Mouse (Mus musculus): ENCODE data around the gene Mdm4. TPM values are rescaled to one million over a fixed set of nuclear protein-coding genes. Genes with fewer than 3 reads are reported as not detected.

The Mdm4 gene
- polyA plus RNA-seq, 1 experiment: 11.5 TPM

- no peaks in the 10 kb centered on the region for H3K79me2 ChIP-seq (ENCODE audit: control insufficient read depth, insufficient read depth)
- H3ac ChIP-seq (ENCODE audit: control insufficient read depth, insufficient read length): no peak overlapping the region
- no peak for TF ChIP-seq TCF3 (IDR thresholded peaks at IDR 0.05; ENCODE audit: insufficient read length, low read depth)
- no peak for TF ChIP-seq MAX (IDR thresholded peaks at IDR 0.05; ENCODE audit: low read depth)
- TF ChIP-seq TCF12 (IDR thresholded peaks at IDR 0.05; ENCODE audit: insufficient read depth, poor library complexity, severe bottlenecking): no peak
- TF ChIP-seq REST (IDR thresholded peaks at IDR 0.05; ENCODE audit: insufficient read depth, insufficient read length): no peak
- no peak for TF ChIP-seq CEBPB (IDR thresholded peaks at IDR 0.05; ENCODE audit: insufficient read depth, poor library complexity, severe bottlenecking)
- TF ChIP-seq E2F4 (IDR thresholded peaks at IDR 0.05; ENCODE audit: insufficient read depth): no peak
- no peak for TF ChIP-seq USF1 (IDR thresholded peaks at IDR 0.05; ENCODE audit: low read depth)
- TF ChIP-seq MYOD1 (IDR thresholded peaks at IDR 0.05; ENCODE audit: control insufficient read depth in 1 of 3, insufficient read length in 2 of 3, low read depth in 2 of 3): no peak
- no peak for TF ChIP-seq SRF (IDR thresholded peaks at IDR 0.05; ENCODE audit: control insufficient read depth, insufficient read length, low read depth)
- no peak for TF ChIP-seq POLR2AphosphoS2 (IDR thresholded peaks at IDR 0.05; ENCODE audit: insufficient read length, low read depth)
- no peak for TF ChIP-seq POLR2A (IDR thresholded peaks at IDR 0.05; ENCODE audit: insufficient read length, low read depth)
- TF ChIP-seq MYOG (IDR thresholded peaks at IDR 0.05; ENCODE audit: control insufficient read depth in 1 of 3, insufficient read depth in 1 of 3, insufficient read length in 2 of 3, low read depth in 2 of 3): no peak
- peaks cover 12% of the 10 kb centered on the region for H3K27me3 ChIP-seq (ENCODE audit: control insufficient read depth, insufficient read depth, insufficient read length)
- no peak overlapping the region for H3K4me2 ChIP-seq (ENCODE audit: low read depth)
- no peak overlapping the region for H3K4me3 ChIP-seq
- H3K36me3 ChIP-seq (ENCODE audit: control insufficient read depth, insufficient read depth): no peaks in the 10 kb centered on the region
These were observed 66.3 kb downstream of the Mdm4 start for GRCm38 (mm10) chr1:132964106-132964505.

- H3ac ChIP-seq (ENCODE audit: control insufficient read depth, insufficient read length): no peak overlapping the region
- no peak overlapping the region for H3K4me2 ChIP-seq (ENCODE audit: low read depth)
- H3K4me3 ChIP-seq: no peak overlapping the region
- no peaks in the 10 kb centered on the region for H3K36me3 ChIP-seq (ENCODE audit: control insufficient read depth, insufficient read depth)
- no peaks in the 10 kb centered on the region for H3K79me2 ChIP-seq (ENCODE audit: control insufficient read depth, insufficient read depth)
- TF ChIP-seq USF1 (IDR thresholded peaks at IDR 0.05; ENCODE audit: low read depth) (no peak), E2F4 (IDR thresholded peaks at IDR 0.05; ENCODE audit: insufficient read depth) (no peak), REST (IDR thresholded peaks at IDR 0.05; ENCODE audit: insufficient read depth, insufficient read length) (no peak), POLR2AphosphoS2 (IDR thresholded peaks at IDR 0.05; ENCODE audit: insufficient read length, low read depth) (no peak), MYOG (IDR thresholded peaks at IDR 0.05; ENCODE audit: control insufficient read depth in 1 of 3, insufficient read depth in 1 of 3, insufficient read length in 2 of 3, low read depth in 2 of 3) (no peak), SRF (IDR thresholded peaks at IDR 0.05; ENCODE audit: control insufficient read depth, insufficient read length, low read depth) (no peak), MAX (IDR thresholded peaks at IDR 0.05; ENCODE audit: low read depth) (no peak), TCF12 (IDR thresholded peaks at IDR 0.05; ENCODE audit: insufficient read depth, poor library complexity, severe bottlenecking) (no peak), CEBPB (IDR thresholded peaks at IDR 0.05; ENCODE audit: insufficient read depth, poor library complexity, severe bottlenecking) (no peak), MYOD1 (IDR thresholded peaks at IDR 0.05; ENCODE audit: control insufficient read depth in 1 of 3, insufficient read length in 2 of 3, low read depth in 2 of 3) (no peak), POLR2A (IDR thresholded peaks at IDR 0.05; ENCODE audit: insufficient read length, low read depth) (no peak), TCF3 (IDR thresholded peaks at IDR 0.05; ENCODE audit: insufficient read length, low read depth) (no peak)
- peaks cover 25% of the 10 kb centered on the region for H3K27me3 ChIP-seq (ENCODE audit: control insufficient read depth, insufficient read depth, insufficient read length)
These were observed 68.6 kb downstream of the Mdm4 start for GRCm38 (mm10) chr1:132961751-132962150.

GRCm38 (mm10) chr1:132956809-132957208 lies 73.6 kb downstream of the Mdm4 start:
- H3ac ChIP-seq (ENCODE audit: control insufficient read depth, insufficient read length): no peak overlapping the region
- no peak overlapping the region for H3K4me3 ChIP-seq
- peaks cover 34% of the 10 kb centered on the region for H3K27me3 ChIP-seq (ENCODE audit: control insufficient read depth, insufficient read depth, insufficient read length)
- TF ChIP-seq REST (IDR thresholded peaks at IDR 0.05; ENCODE audit: insufficient read depth, insufficient read length) (no peak), POLR2AphosphoS2 (IDR thresholded peaks at IDR 0.05; ENCODE audit: insufficient read length, low read depth) (no peak), SRF (IDR thresholded peaks at IDR 0.05; ENCODE audit: control insufficient read depth, insufficient read length, low read depth) (no peak), POLR2A (IDR thresholded peaks at IDR 0.05; ENCODE audit: insufficient read length, low read depth) (no peak), MYOG (IDR thresholded peaks at IDR 0.05; ENCODE audit: control insufficient read depth in 1 of 3, insufficient read depth in 1 of 3, insufficient read length in 2 of 3, low read depth in 2 of 3) (no peak), CEBPB (IDR thresholded peaks at IDR 0.05; ENCODE audit: insufficient read depth, poor library complexity, severe bottlenecking) (no peak), TCF3 (IDR thresholded peaks at IDR 0.05; ENCODE audit: insufficient read length, low read depth) (no peak), USF1 (IDR thresholded peaks at IDR 0.05; ENCODE audit: low read depth) (no peak), MYOD1 (IDR thresholded peaks at IDR 0.05; ENCODE audit: control insufficient read depth in 1 of 3, insufficient read length in 2 of 3, low read depth in 2 of 3) (no peak), MAX (IDR thresholded peaks at IDR 0.05; ENCODE audit: low read depth) (no peak), E2F4 (IDR thresholded peaks at IDR 0.05; ENCODE audit: insufficient read depth) (no peak)
- H3K4me2 ChIP-seq (ENCODE audit: low read depth): no peak overlapping the region
- H3K36me3 ChIP-seq (ENCODE audit: control insufficient read depth, insufficient read depth): no peaks in the 10 kb centered on the region
- no peaks in the 10 kb centered on the region for H3K79me2 ChIP-seq (ENCODE audit: control insufficient read depth, insufficient read depth)

DNA sequence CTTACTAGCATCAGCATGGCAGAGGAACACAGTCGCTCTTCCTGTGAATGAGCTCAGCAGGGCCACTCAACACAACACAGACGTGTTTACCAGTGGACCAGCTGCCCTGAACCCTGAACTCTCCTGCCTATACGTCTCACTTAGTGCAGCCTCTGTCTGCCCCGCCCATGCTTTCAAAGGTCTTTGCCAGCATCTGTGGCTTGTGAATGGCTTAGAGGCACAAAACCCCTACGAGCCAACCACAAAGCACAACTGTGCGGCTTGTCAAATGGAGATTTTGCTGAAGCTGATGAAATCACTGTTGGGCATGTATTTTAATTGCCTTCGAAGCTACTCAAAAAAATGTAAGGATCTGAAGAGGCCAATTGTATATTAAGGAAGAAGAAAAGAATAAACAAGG lies 82.5 kb downstream of the Mdm4 start:
- no peak overlapping the region for H3ac ChIP-seq (ENCODE audit: control insufficient read depth, insufficient read length)
- no peaks in the 10 kb centered on the region for H3K36me3 ChIP-seq (ENCODE audit: control insufficient read depth, insufficient read depth)
- peaks cover 36% of the 10 kb centered on the region for H3K27me3 ChIP-seq (ENCODE audit: control insufficient read depth, insufficient read depth, insufficient read length)
- H3K4me3 ChIP-seq: no peak overlapping the region
- no peak for TF ChIP-seq REST (IDR thresholded peaks at IDR 0.05; ENCODE audit: insufficient read depth, insufficient read length)
- no peak for TF ChIP-seq SRF (IDR thresholded peaks at IDR 0.05; ENCODE audit: control insufficient read depth, insufficient read length, low read depth)
- no peak for TF ChIP-seq TCF3 (IDR thresholded peaks at IDR 0.05; ENCODE audit: insufficient read length, low read depth)
- TF ChIP-seq POLR2A (IDR thresholded peaks at IDR 0.05; ENCODE audit: insufficient read length, low read depth): no peak
- no peak for TF ChIP-seq USF1 (IDR thresholded peaks at IDR 0.05; ENCODE audit: low read depth)
- no peak for TF ChIP-seq E2F4 (IDR thresholded peaks at IDR 0.05; ENCODE audit: insufficient read depth)
- no peak for TF ChIP-seq TCF12 (IDR thresholded peaks at IDR 0.05; ENCODE audit: insufficient read depth, poor library complexity, severe bottlenecking)
- no peak for TF ChIP-seq POLR2AphosphoS2 (IDR thresholded peaks at IDR 0.05; ENCODE audit: insufficient read length, low read depth)
- TF ChIP-seq MAX (IDR thresholded peaks at IDR 0.05; ENCODE audit: low read depth): no peak
- no peak for TF ChIP-seq CEBPB (IDR thresholded peaks at IDR 0.05; ENCODE audit: insufficient read depth, poor library complexity, severe bottlenecking)
- TF ChIP-seq MYOG (IDR thresholded peaks at IDR 0.05; ENCODE audit: control insufficient read depth in 1 of 3, insufficient read depth in 1 of 3, insufficient read length in 2 of 3, low read depth in 2 of 3): no peak
- H3K79me2 ChIP-seq (ENCODE audit: control insufficient read depth, insufficient read depth): no peaks in the 10 kb centered on the region
- no peak overlapping the region for H3K4me2 ChIP-seq (ENCODE audit: low read depth)

Data from myocyte (in vitro differentiated cells).